Mouse (Mus musculus) small intestine, adult 2 months (tissue): ENCODE measurements around the gene Tpo. TPM values are rescaled to one million over a fixed set of nuclear protein-coding genes. Genes with fewer than 3 reads are reported as not detected.

Source experiments
- H3K27ac ChIP-seq: fragments of 200-500 bp; 2 replicates; pipeline ENCODE4 v1.5.1; 2012; ENCODE audit warnings: low read depth, low read length, control low read depth, inconsistent platforms; ENCODE audit not compliant: insufficient read depth
- H3K27me3 ChIP-seq: fragments of 200-500 bp; 2 replicates; pipeline ENCODE4 v1.6.1; 2012; ENCODE audit warnings: mild to moderate bottlenecking, moderate library complexity, low read length, inconsistent platforms; ENCODE audit not compliant: control insufficient read depth, insufficient read depth
- H3K36me3 ChIP-seq: fragments of 200-500 bp; 2 replicates; pipeline ENCODE4 v1.6.1; 2012; ENCODE audit warnings: mild to moderate bottlenecking, low read length, control low read depth, inconsistent platforms; ENCODE audit not compliant: control insufficient read depth, insufficient read depth
- H3K4me1 ChIP-seq: fragments of 200-500 bp; 2 replicates; pipeline ENCODE4 v1.6.1; 2012; ENCODE audit warnings: low read length, inconsistent platforms, mixed read lengths; ENCODE audit not compliant: control insufficient read depth, insufficient read depth, insufficient read length
- H3K4me3 ChIP-seq: fragments of 200-500 bp; 2 replicates; pipeline ENCODE4 v1.5.1; 2012; ENCODE audit warnings: low read depth, mild to moderate bottlenecking, control low read depth, inconsistent platforms, low read length, moderate library complexity
- CTCF ChIP-seq: fragments of 200-500 bp; IDR thresholded peaks from 2 replicates; pipeline ENCODE4 v1.5.1; 2012; ENCODE audit warnings: low read depth, mild to moderate bottlenecking, control low read depth, inconsistent platforms, low read length, moderate library complexity, mixed read lengths; ENCODE audit not compliant: insufficient replicate concordance, insufficient read length; ENCODE audit errors: extremely low read depth
- POLR2A ChIP-seq: fragments of 200-500 bp; IDR thresholded peaks from 2 replicates; pipeline ENCODE4 v1.6.1; 2012; ENCODE audit warnings: low read depth, mild to moderate bottlenecking, control low read depth, inconsistent platforms, low read length, moderate library complexity
- WGBS: fragments of 180-500 bp; shearing (Covaris S2); methylation state at CpG from one replicate; pipeline ENCODE4 v1.1.7; 2018; 5-methylcytosine and 5-hydroxymethylcytosine counted together
- polyA plus RNA-seq: library from polyadenylated mRNA; depleted of rRNA; stranded (reverse); fragments of >200 nt; gene quantifications from 2 replicates; pipeline ENCODE4 v1.2.3, GENCODE M21; 2012; rRNA removed

The Tpo gene
- 0.14 and 0.27 TPM in 2 replicates for polyA plus RNA-seq

GRCm38 (mm10) chr12:30132524-30132923 is at the start of gene Tpo:
Tpo (minus strand) TSS chr12:30132624.
- TF ChIP-seq CTCF (no peak), POLR2A (no peak)
- Histone ChIP-seq H3K27me3 (no peaks in the 10 kb centered on the region), H3K4me3 (no peak within 1 kb of the TSS), H3K4me1 (no peaks in the 10 kb centered on the region), H3K36me3 (no peaks in the 10 kb centered on the region), H3K27ac (no peak within 1 kb of the TSS)
- WGBS = 77% methylated on average over 4 of the region's 4 CpGs

GRCm38 (mm10) chr12:30181721-30182120 is 49.3 kb upstream of the Tpo start:
- 64% methylated on average over 3 of the region's 3 CpGs for WGBS

GRCm38 (mm10) chr12:30179623-30180022 is 47.2 kb upstream of the Tpo start:
- H3K27ac ChIP-seq = no peak overlapping the region
- TF ChIP-seq CTCF = no peak
- TF ChIP-seq POLR2A = no peak
- H3K4me3 ChIP-seq = no peak overlapping the region
- no peaks in the 10 kb centered on the region for H3K27me3 ChIP-seq
- WGBS = 81% methylated on average over 1 of the region's 1 CpGs
- no peaks in the 10 kb centered on the region for H3K36me3 ChIP-seq
- H3K4me1 ChIP-seq = no peaks in the 10 kb centered on the region

More at GRCm38 (mm10) chr12:30181721-30182120, 49.3 kb upstream of the Tpo start:
- Histone ChIP-seq H3K27ac (no peak overlapping the region), H3K4me3 (no peak overlapping the region), H3K27me3 (no peaks in the 10 kb centered on the region), H3K4me1 (no peaks in the 10 kb centered on the region), H3K36me3 (no peaks in the 10 kb centered on the region)
- TF ChIP-seq POLR2A (no peak), CTCF (no peak)

GRCm38 (mm10) chr12:30177966-30178365 is 45.5 kb upstream of the Tpo start:
- TF ChIP-seq CTCF = no peak
- no peak for TF ChIP-seq POLR2A
- WGBS = 76% methylated on average over 6 of the region's 6 CpGs
- no peak overlapping the region for H3K4me3 ChIP-seq
- H3K27ac ChIP-seq = no peak overlapping the region
- no peaks in the 10 kb centered on the region for H3K36me3 ChIP-seq
- no peaks in the 10 kb centered on the region for H3K27me3 ChIP-seq
- H3K4me1 ChIP-seq = no peaks in the 10 kb centered on the region

GRCm38 (mm10) chr12:30177529-30177928 is 45.1 kb upstream of the Tpo start:
- Histone ChIP-seq H3K27me3 (no peaks in the 10 kb centered on the region), H3K4me1 (no peaks in the 10 kb centered on the region), H3K27ac (no peak overlapping the region), H3K36me3 (no peaks in the 10 kb centered on the region), H3K4me3 (no peak overlapping the region)
- 91% methylated on average over 2 of the region's 2 CpGs for WGBS
- no peak for TF ChIP-seq POLR2A
- TF ChIP-seq CTCF = no peak

- Histone ChIP-seq H3K27ac (no peak overlapping the region), H3K36me3 (no peaks in the 10 kb centered on the region), H3K4me1 (no peaks in the 10 kb centered on the region), H3K27me3 (no peaks in the 10 kb centered on the region), H3K4me3 (no peak overlapping the region)
- TF ChIP-seq CTCF (no peak), POLR2A (no peak)
- 54% methylated on average over 3 of the region's 3 CpGs for WGBS
Measured at GRCm38 (mm10) chr12:30168491-30168890, 36.1 kb upstream of the Tpo start.

GRCm38 (mm10) chr12:30164538-30164937 is 32.1 kb upstream of the Tpo start:
- Histone ChIP-seq H3K36me3 (no peaks in the 10 kb centered on the region), H3K4me1 (no peaks in the 10 kb centered on the region), H3K27me3 (no peaks in the 10 kb centered on the region), H3K4me3 (no peak overlapping the region), H3K27ac (no peak overlapping the region)
- TF ChIP-seq POLR2A (no peak), CTCF (no peak)
- WGBS = 76% methylated on average over 5 of the region's 5 CpGs
